Mouse (Mus musculus) stomach, embryonic 14.5 days (tissue): ENCODE results near the gene Wwc1. TPM values are rescaled to one million over a fixed set of nuclear protein-coding genes. Genes with fewer than 3 reads are reported as not detected.

Experiments
- ATAC-seq: fragments of 200-750 bp; cut with Nextera tagmentation; 2 replicates; pipeline ENCODE4 v1.8.0; 2017; ENCODE audit warnings: low read depth, moderate TSS enrichment; ENCODE audit not compliant: insufficient number of reproducible peaks, insufficient read depth, low FRiP score
- H3K27ac ChIP-seq: fragments of 300-500 bp; sonication (generic); 2 replicates; pipeline ENCODE4 v1.5.1; 2014; ENCODE audit warnings: mild to moderate bottlenecking, low read length, moderate library complexity, mixed read lengths
- H3K27me3 ChIP-seq: fragments of 300-500 bp; sonication (generic); 2 replicates; pipeline ENCODE4 v1.6.1; 2014; ENCODE audit warnings: low read length, control low read depth, mixed read lengths; ENCODE audit not compliant: control insufficient read depth, insufficient read depth
- H3K36me3 ChIP-seq: fragments of 300-500 bp; sonication (generic); 2 replicates; pipeline ENCODE4 v1.6.1; 2014; ENCODE audit warnings: mild to moderate bottlenecking, control low read depth, low read length, moderate library complexity, mixed read lengths; ENCODE audit not compliant: control insufficient read depth, insufficient read depth
- H3K4me1 ChIP-seq: fragments of 300-500 bp; sonication (generic); 2 replicates; pipeline ENCODE4 v1.6.1; 2014; ENCODE audit warnings: low read length, control low read depth, mixed read lengths; ENCODE audit not compliant: control insufficient read depth, insufficient read depth
- H3K4me2 ChIP-seq: fragments of 300-500 bp; sonication (generic); replicated peaks from 2 replicates; pipeline ENCODE4 v1.6.1; 2014; ENCODE audit warnings: low read depth, low read length, control low read depth
- H3K4me3 ChIP-seq: fragments of 300-500 bp; sonication (generic); 2 replicates; pipeline ENCODE4 v1.5.1; 2014; ENCODE audit warnings: low read depth, low read length, control low read depth
- H3K9ac ChIP-seq: fragments of 300-500 bp; sonication (generic); replicated peaks from 2 replicates; pipeline ENCODE4 v1.6.1; 2014; ENCODE audit warnings: low read depth, mild to moderate bottlenecking, control low read depth, low read length, moderate library complexity, mixed read lengths
- H3K9me3 ChIP-seq: fragments of 300-500 bp; sonication (generic); 2 replicates; pipeline ENCODE4 v1.6.1; 2016; ENCODE audit warnings: low read depth, low read length, control low read depth; ENCODE audit not compliant: control insufficient read depth
- WGBS: fragments of 180-500 bp; shearing (Covaris S2); extraction: QIAGEN DNeasy Blood & Tissue Kit; methylation state at CpG from one replicate; pipeline ENCODE4 v1.1.7; 2014; 5-methylcytosine and 5-hydroxymethylcytosine counted together
- polyA plus RNA-seq: library from polyadenylated mRNA; unstranded; fragments of >200 nt; fragmentation: Nextera tagmentation; extraction: Ambion mirVana; gene quantifications from 2 replicates; pipeline ENCODE4 v1.2.1, GENCODE M21; 2014

Wwc1 gene
- polyA plus RNA-seq, 1 experiment from 2014 or later = 6.8 TPM

DNA sequence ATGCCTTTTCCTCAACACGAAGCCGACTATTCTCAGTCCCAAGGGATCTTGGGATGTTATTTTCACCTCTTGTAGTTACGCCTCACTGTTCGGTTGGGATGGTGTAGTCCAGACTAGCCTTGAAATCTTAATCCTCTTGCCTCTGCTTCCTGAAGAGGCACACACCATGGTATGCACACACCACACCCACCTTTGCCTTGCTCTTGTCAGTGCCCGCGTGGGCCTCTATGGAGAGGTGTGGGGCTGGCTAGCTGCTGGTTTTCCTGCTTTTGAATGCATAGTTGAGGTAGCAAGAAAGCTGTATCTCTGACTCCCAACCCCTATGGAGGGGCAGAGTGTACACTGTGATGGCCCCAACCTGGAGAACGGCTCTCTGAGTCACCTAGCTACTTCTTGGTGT lies 29.9 kb downstream of the Wwc1 start:
- Histone ChIP-seq H3K27me3 (no peaks in the 10 kb centered on the region), H3K9ac (no peak overlapping the region), H3K36me3 (no peaks in the 10 kb centered on the region), H3K9me3 (no peaks in the 10 kb centered on the region), H3K4me3 (no peak overlapping the region), H3K4me2 (no peak overlapping the region), H3K27ac (no peak overlapping the region; the same call in 1 of the 2 replicates), H3K4me1 (peaks cover 28% of the 10 kb centered on the region; the same call in 1 of the 2 replicates)
- no peak for ATAC-seq
- WGBS = 69% methylated on average over 7 of the region's 7 CpGs

DNA sequence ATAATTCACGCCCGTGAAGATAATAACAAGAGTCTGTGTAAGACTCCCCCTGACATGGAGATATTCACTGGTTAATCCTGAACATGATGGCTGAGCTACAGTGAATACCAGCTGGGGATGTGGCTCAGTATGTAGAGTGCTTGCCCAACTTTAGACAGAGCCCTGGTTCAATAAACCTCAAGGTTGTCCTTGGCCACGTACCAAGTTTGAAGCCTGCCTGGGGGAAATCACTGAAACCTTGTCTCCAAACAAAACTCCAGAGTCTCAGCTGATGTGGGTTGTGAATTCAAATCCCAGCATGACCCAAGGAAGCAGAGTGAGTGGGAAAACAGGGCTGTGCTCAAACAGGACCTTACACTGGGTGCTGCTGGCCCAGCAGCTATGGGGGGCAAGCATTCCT lies 30.3 kb downstream of the Wwc1 start:
- Histone ChIP-seq H3K4me1 (peaks cover 24% of the 10 kb centered on the region; the same call in 1 of the 2 replicates), H3K4me3 (no peak overlapping the region), H3K9me3 (no peaks in the 10 kb centered on the region), H3K36me3 (no peaks in the 10 kb centered on the region), H3K27ac (no peak overlapping the region), H3K4me2 (no peak overlapping the region), H3K27me3 (no peaks in the 10 kb centered on the region), H3K9ac (no peak overlapping the region)
- 71% methylated on average over 3 of the region's 3 CpGs for WGBS
- no peak for ATAC-seq

DNA sequence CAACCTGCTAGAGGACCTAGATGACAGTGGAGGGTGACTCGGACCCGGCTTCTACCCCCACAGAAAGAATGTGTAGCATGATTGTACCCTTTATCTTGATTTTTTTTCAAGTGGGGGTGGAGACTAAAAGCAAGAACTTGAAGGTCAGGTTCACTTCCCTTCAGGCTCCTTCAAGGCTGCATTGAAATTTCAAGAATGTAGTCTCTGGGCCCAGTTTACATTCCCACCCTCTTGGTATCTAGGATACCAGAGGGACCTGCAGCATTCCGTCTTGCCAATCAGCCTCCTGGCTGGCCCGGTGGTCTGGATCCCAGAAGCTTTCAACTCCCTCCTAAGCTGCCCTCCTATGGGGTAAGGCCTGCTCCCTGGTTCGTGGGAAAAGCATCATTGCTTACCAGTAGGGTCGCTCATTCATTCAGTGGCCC lies 31.9 kb downstream of the Wwc1 start:
- ATAC-seq = peak; percentile 34; the same call in 1 of the 2 replicates
- Histone ChIP-seq H3K9me3 (no peaks in the 10 kb centered on the region), H3K4me3 (no peak overlapping the region), H3K36me3 (no peaks in the 10 kb centered on the region), H3K4me1 (peaks cover 22% of the 10 kb centered on the region; the same call in 1 of the 2 replicates), H3K27ac (no peak overlapping the region), H3K9ac (no peak overlapping the region), H3K27me3 (no peaks in the 10 kb centered on the region), H3K4me2 (no peak overlapping the region)
- 21% methylated on average over 6 of the region's 6 CpGs for WGBS

DNA sequence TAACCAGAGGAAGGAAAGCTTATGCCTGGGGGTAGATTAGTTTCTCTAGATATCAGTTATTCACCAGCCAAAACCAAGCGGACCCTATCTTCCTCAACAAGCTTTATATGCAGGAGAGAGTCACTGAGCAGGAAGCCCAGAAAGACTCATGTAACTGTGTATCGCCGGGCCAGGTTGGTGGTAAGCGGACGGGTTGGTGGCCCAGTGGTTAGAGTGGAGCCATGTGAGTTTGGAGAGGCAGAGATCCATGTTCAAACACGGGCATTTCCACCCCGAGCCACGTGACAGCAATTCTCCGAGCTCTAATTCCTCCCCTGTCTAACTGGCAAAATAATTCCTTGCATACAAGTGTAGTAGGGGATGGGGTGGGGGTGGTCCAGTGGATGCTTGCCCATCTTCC lies 32.4 kb downstream of the Wwc1 start:
- Histone ChIP-seq H3K36me3 (no peaks in the 10 kb centered on the region), H3K4me2 (no peak overlapping the region), H3K9me3 (no peaks in the 10 kb centered on the region), H3K4me1 (peaks cover 22% of the 10 kb centered on the region; the same call in 1 of the 2 replicates), H3K9ac (no peak overlapping the region), H3K27ac (no peak overlapping the region), H3K27me3 (no peaks in the 10 kb centered on the region), H3K4me3 (no peak overlapping the region)
- 72% methylated on average over 9 of the region's 9 CpGs for WGBS
- ATAC-seq = no peak

DNA sequence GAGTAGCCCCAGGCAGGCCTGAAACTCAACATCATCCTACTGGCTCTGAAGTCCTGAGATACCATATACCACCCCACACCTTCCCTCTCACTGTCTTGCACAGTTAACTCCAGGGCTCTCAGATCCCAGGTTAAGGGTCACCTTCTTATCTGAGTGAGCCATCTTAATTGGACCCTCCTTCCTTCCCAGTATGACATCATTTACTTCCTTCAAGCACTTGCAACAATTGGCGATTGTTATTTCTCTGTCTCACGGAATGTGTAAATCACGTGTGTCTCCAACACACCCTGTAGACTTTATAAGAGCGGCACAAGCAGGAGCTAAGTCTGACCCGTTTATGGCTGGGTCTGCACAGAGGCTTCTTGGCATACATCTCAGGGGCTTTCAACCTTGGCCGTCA lies 35.1 kb downstream of the Wwc1 start:
- H3K9ac ChIP-seq = no peak overlapping the region
- no peak overlapping the region for H3K4me2 ChIP-seq
- no peaks in the 10 kb centered on the region for H3K9me3 ChIP-seq
- no peak overlapping the region for H3K27ac ChIP-seq
- WGBS = 60% methylated on average over 6 of the region's 6 CpGs
- H3K36me3 ChIP-seq = no peaks in the 10 kb centered on the region
- H3K4me1 ChIP-seq = peaks cover 15% of the 10 kb centered on the region; the same call in 1 of the 2 replicates
- H3K27me3 ChIP-seq = no peaks in the 10 kb centered on the region
- peak; percentile 39; the same call in 1 of the 2 replicates for ATAC-seq
- H3K4me3 ChIP-seq = no peak overlapping the region

DNA sequence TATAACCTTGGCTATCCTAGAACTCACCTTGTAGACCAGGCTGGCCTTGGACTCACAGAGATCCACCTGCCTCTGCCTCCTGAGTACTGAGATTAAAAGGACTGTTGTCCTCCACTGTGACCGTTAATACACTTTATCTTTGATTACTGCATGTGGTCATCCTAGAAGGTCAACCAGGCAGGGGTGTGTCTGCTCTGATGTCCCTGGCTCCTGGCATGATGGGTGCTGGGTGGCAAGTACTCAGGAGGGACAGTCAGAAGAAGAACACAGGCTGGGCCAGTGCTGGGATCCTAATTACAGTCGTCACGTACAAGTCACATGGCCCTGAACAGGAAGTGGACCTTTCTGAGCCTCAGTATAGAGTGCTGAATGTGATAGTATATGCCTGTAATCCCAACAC lies 38.7 kb downstream of the Wwc1 start:
- Histone ChIP-seq H3K9ac (no peak overlapping the region), H3K36me3 (no peaks in the 10 kb centered on the region), H3K27ac (no peak overlapping the region), H3K4me2 (no peak overlapping the region), H3K4me1 (no peaks in the 10 kb centered on the region), H3K9me3 (no peaks in the 10 kb centered on the region), H3K4me3 (no peak overlapping the region), H3K27me3 (no peaks in the 10 kb centered on the region)
- no peak for ATAC-seq
- WGBS = 71% methylated on average over 3 of the region's 3 CpGs

DNA sequence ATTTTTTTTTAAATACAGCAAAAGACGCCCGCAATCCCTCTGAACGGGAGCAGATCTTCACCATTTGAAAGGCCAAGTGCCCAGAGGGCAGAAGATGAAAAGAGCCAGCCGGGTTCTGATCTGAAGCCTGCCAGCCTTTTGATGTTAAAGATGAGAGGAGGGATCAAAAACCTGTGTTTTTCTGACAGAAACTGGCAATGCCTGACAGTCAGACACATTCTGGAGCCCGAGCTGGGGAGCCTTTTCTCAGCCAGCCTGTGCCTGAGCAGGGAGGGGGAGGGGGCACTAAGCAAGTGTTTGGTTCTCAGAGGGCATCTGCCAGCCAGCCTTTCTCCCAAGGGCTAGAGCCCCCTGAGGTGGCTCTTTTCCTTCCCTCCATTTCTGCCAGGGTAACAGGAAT lies 39.3 kb downstream of the Wwc1 start:
- Histone ChIP-seq H3K27ac (no peak overlapping the region), H3K4me3 (no peak overlapping the region), H3K4me2 (no peak overlapping the region), H3K9me3 (no peaks in the 10 kb centered on the region), H3K27me3 (no peaks in the 10 kb centered on the region), H3K36me3 (no peaks in the 10 kb centered on the region), H3K4me1 (no peaks in the 10 kb centered on the region), H3K9ac (no peak overlapping the region)
- WGBS = 55% methylated on average over 5 of the region's 5 CpGs
- ATAC-seq = no peak

DNA sequence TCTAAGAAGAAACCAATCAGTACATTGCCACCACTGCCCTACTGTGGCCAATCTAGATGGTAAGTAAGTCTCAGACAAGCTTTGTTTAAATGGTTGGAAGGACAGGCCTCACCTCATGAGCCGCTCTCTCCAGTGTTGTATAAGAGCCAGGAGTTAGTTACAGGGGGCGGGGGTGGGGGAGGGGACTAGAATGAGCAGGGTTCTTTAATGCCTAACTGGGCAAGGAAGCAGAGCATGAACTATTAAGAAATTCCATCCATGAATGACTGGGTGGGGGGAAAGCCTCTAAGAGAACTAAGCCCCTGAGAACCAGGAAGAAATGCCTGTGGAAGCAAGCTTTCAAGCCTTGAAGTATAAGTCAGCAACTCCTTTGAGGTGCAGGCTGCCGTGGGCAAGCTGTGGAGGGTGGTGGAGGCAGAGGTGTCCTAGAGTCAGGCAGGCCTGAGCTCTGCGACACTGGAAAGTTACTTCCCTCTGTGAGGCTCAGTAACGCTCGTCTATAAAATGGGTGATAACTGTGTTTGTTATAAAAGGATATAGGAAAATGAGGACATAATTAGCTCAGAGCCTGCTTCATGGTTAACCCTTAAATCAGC lies 41.4 kb downstream of the Wwc1 start:
- 55% methylated on average over 6 of the region's 6 CpGs for WGBS
- Histone ChIP-seq H3K36me3 (no peaks in the 10 kb centered on the region), H3K4me3 (no peak overlapping the region), H3K4me2 (no peak overlapping the region), H3K4me1 (no peaks in the 10 kb centered on the region), H3K27me3 (no peaks in the 10 kb centered on the region), H3K9ac (no peak overlapping the region), H3K9me3 (no peaks in the 10 kb centered on the region), H3K27ac (no peak overlapping the region)
- no peak for ATAC-seq

DNA sequence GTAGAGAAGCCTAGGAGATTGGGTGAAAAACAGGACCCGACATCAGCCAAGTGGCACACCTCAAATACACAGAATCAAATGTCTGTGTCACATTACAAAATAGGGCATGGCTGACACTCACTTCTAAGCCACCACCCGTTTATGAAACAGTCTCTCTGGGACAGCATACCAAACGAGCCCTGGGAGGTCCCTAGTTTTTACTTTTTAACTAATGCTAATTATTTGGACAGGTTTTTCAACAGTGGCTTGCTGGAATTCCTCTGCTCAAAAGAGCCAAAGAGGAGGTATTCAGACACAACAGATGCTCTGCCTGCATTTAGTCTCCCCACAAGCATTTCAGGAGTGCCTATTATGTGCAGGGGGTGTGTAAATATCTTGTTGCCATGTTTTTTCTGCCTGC lies 44.7 kb downstream of the Wwc1 start:
- Histone ChIP-seq H3K9me3 (no peaks in the 10 kb centered on the region), H3K36me3 (no peaks in the 10 kb centered on the region), H3K4me3 (no peak overlapping the region), H3K27ac (no peak overlapping the region), H3K4me2 (no peak overlapping the region), H3K9ac (no peak overlapping the region), H3K27me3 (no peaks in the 10 kb centered on the region), H3K4me1 (no peaks in the 10 kb centered on the region)
- no peak for ATAC-seq
- WGBS = 48% methylated on average over 3 of the region's 3 CpGs
